Mouse (Mus musculus) layer of hippocampus, adult 2 months (tissue): ENCODE results near the gene Vmn1r152. TPM values are rescaled to one million over a fixed set of nuclear protein-coding genes. Genes with fewer than 3 reads are reported as not detected.
"Not testable (repeated sequence)": the region's sequence is repeated elsewhere in the genome, so short reads cannot be mapped to it uniquely, and the experiment has no call there.

Experiments used
- DNase-seq, 2 experiments: peaks; one replicate each; pipeline ENCODE4 v3.0.0; 2022; ENCODE audit warnings: low spot score in 2 of 2
- H3K27ac ChIP-seq: fragments of 200-600 bp; 2 replicates; pipeline ENCODE4 v1.8.1; 2022
- H3K4me3 ChIP-seq: fragments of 200-600 bp; 2 replicates; pipeline ENCODE4 v1.8.1; 2022; ENCODE audit warnings: mild to moderate bottlenecking
- long read RNA-seq, 2 experiments: library from polyadenylated mRNA; stranded (forward); transcript quantifications; one replicate each; pipeline ENCODE4 v2.0.0; 2021; ENCODE audit warnings: borderline mapping rate in 2 of 2
- total RNA-seq, 2 experiments: library from RNA; stranded (reverse); gene quantifications; 2 replicates each; pipeline ENCODE4 v1.2.3; 2021

Vmn1r152 gene
- not detected for total RNA-seq
- long read RNA-seq, experiment 1 = 0 reads
- long read RNA-seq, experiment 2 = 0 reads

DNA sequence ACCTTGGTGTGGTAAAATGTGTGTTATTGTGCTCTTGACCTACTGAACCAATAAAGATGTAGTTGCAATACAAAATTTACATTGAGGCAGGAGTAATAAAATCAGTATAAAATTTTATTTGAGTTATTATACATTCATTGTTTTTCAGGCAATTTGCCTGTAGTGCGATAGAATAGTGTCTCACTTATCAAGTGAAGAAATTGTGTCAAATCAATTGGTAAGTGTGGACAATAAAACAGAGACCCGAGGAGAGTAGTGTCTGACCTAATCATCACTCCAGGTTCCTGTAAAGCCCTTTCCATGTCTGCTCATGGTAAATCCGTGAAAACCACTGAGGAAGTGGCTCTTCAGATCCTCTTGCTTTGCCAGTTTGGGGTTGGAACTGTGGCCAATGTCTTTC lies at the start of gene Vmn1r152:
Gene Vmn1r152, plus strand, starts transcription at position 301 of the 400 bp plus-strand sequence.
- not testable (repeated sequence) for DNase-seq, H3K27ac ChIP-seq, H3K4me3 ChIP-seq

GRCm38 (mm10) chr7:22499578-22499977 lies 23.2 kb upstream of the Vmn1r152 start, which contains the start of gene Vmn1r151:
Vmn1r151 (minus strand) TSS chr7:22499678.
- DNase-seq, H3K4me3 ChIP-seq: not testable (repeated sequence)

DNA sequence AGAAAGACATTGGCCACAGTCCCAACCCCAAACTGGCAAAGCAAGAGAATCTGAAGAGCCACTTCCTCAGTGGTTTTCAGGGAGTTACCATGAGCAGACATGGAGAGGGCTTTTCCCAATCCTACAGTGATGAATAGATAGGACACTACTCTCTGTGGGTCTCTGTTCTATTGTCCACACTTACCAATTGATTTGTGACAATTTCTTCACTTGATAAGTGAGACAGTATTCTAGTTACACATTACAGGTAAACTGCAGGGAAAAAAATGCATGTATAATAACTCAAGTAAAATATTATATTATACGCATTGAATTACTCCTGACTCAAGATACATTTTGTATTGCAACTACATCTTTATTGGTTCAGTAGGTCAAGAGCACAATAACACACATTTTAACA lies 12.0 kb downstream of the Vmn1r152 start, which contains the start of gene Gm8677:
Gene Gm8677, minus strand, starts transcription at position 101 of the 400 bp plus-strand sequence.
- not testable (repeated sequence) for H3K27ac ChIP-seq, DNase-seq

More at GRCm38 (mm10) chr7:22499578-22499977, 23.2 kb upstream of the Vmn1r152 start, which contains the start of gene Vmn1r151:
- H3K27ac ChIP-seq = not testable (repeated sequence)

DNA sequence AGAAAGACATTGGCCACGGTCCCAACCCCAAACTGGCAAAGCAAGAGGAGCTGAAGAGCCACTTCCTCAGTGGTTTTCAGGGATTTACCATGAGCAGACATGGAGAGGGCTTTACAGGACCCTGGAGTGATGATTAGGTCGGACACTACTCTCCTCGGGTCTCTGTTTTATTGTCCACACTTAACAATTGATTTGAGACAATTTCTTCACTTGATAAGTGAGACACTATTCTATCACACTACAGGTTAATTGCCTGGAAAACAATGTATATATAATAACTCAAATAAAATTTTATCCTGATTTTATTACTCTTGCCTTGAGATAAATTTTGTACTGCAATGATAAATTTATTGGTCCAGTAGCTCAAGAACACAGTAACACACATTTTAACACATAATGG lies 42.5 kb downstream of the Vmn1r152 start, which contains the start of gene Gm4201:
Gene Gm4201, minus strand, starts transcription at position 101 of the 400 bp plus-strand sequence.
- H3K4me3 ChIP-seq, DNase-seq, H3K27ac ChIP-seq: not testable (repeated sequence)

More for the DNA sequence above, 12.0 kb downstream of the Vmn1r152 start, which contains the start of gene Gm8677:
- not testable (repeated sequence) for H3K4me3 ChIP-seq

Other genes starting within 250 kb of the Vmn1r152 start
- gene Gm4187, start 193.2 kb upstream of the Vmn1r152 start, total RNA-seq = not detected
- not detected for gene Gm8660, start 151.9 kb upstream of the Vmn1r152 start, total RNA-seq
- not detected for gene Vmn1r148, start 109.4 kb upstream of the Vmn1r152 start, total RNA-seq
- gene Vmn1r149, start 84.7 kb upstream of the Vmn1r152 start, total RNA-seq = not detected
- not detected for gene Gm10665, start 58.9 kb upstream of the Vmn1r152 start, total RNA-seq
- gene Vmn1r151, start 23.3 kb upstream of the Vmn1r152 start, total RNA-seq = not detected
- not detected for gene Gm8677, start 11.9 kb downstream of the Vmn1r152 start, total RNA-seq
- gene Gm4201, start 42.4 kb downstream of the Vmn1r152 start, total RNA-seq = not detected
- not detected for gene Gm4565, start 65.2 kb downstream of the Vmn1r152 start, total RNA-seq
- not detected for gene Vmn1r155, start 135.1 kb downstream of the Vmn1r152 start, total RNA-seq
- not detected for gene Gm8693, start 169.3 kb downstream of the Vmn1r152 start, total RNA-seq
- gene Gm4567, start 196.7 kb downstream of the Vmn1r152 start, total RNA-seq = not detected
- not detected for gene Vmn1r157, start 238.7 kb downstream of the Vmn1r152 start, total RNA-seq